Mouse (Mus musculus): ENCODE measurements at regions not wholly inside any gene's neighbourhood (a gene's known extent, or its start where the extent isn't known, plus 50 kb on each side); places are given as distances from the start of the nearest gene placed in this dataset.

DNA sequence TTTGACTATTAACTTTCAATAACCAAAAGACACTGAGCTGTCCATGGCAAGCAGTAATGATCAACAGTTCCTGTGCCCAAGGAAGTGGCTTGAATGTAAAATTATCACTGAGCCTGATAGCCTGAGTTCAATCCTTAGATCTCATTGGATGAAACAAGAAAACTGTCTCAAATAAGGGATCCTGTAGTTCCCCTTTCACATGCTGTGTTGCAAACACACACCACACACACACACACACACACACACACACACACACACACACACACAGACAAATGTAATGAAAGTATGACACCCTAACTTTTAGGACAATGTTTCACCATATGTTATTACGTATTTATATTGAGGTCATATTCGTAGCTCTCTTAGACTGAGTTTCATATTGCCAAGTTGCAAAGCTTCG is 1032.7 kb upstream of the Zeb2 start:
- DNase-seq (ENCODE audit: low spot score): no peak

DNA sequence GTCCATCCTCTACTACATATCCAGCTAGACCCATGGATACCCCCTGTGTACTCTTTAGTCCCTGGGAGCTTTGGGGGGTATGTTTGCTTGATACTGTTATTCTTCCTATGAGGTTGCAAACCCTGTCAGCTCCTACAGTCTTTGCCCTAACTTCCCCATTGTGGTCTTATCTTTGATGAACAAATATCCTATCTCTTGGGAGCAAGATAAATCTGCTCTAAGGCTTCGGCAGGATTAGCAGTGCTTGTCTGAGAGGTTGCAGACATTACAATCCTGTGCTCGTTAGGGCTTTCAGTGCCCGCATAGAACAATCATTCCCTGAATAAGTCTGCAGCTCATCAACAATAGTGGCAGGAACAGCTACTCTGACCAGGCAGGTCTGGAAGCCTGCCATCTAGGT is 1002.7 kb upstream of the Zeb2 start:
- no peak for DNase-seq (ENCODE audit: low spot score)

DNA sequence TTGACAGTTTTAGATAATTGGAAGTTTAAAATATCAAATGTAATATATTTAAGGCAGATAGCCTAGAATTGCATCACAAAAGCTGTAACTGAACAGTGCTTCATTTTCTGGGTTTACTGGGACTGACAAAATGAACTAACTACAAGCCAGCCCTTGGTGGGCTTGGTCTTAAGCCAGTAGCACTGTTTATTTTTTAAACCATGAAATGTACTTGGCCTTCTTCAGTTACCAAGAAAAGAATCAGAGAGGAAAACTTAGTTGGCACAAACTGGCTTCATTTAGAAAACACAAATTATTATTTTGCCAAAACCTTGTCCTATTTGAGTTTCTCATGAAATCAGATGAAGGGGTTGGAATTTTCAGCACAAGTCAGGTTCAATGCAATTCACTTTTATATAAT is 989.8 kb upstream of the Zeb2 start:
- no peak for DNase-seq (ENCODE audit: low spot score)

DNA sequence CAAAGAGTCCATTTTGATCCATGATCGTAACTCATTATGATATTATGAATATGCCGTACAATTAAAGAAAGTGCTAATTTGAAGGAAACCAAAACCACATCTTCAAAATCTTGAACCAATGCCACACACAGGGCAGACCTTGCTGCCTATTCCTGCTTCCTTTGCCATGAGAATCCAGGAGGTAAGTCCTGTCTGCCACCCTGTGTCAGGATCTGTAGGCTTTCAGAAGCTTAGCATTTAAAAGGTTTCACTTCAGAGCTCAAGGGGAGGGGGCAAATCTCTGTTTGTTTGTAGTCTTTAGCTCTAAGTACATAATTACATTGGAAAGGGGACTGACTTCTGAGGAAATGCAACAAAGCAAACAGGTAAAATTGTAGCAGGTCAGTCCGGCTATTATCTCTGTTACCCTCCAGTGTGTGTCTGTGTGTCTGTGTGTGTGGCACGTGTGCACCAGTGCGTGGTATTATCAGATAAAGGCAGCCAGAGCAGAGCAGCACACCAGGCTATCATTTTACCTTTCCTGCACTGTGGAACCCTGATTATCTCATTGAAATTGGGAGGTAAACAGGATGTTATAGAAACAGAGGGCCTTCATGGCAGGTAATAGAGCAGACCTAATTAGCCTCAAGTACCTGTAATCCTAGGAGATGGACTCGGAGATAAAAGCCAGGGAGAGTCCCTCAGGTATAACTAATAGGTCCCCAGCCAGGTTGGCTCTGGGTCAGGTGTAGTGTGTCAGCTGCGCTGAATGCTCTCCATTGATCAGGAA is 948.0 kb upstream of the Zeb2 start:
- no peak for DNase-seq (ENCODE audit: low spot score)

DNA sequence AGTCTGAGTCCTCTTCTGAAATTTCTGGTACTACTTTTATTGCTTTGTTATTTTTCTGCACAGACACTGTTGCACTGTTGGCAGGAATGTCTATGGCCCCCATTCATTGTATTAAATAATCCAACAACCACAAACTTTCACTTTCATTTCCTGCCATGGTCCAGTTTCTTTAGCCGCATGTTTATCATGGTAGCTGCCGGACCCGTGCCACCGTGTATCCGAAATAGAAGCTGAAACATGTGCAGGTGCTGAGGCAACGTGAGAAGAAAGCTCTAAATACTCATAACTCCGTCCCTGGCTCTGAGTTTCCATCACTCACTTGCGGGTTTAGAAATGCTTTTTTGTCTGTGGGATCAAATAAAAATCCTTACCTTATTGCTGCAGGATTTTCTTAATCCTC is 938.5 kb upstream of the Zeb2 start:
- DNase-seq (ENCODE audit: low spot score): no peak

DNA sequence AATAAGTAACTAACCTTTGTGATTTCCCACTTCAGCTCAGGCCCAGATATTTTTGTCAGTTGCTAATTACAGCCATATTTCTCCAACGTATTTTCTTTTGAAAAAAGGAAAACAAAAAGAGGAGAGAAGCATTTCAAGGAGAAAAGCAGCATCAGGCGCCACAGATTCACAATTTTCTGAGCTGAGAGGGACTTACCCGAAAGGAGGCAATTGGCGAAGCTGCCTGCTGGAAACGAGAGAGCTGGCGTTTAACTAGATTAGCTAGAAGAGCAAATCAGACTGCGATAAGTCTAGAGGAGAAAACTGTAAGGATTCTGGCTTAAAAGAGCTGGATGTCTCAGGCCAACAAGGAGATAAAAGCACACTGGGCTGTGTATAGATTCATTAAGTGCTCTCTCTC is 937.7 kb upstream of the Zeb2 start:
- no peak for DNase-seq (ENCODE audit: low spot score)

DNA sequence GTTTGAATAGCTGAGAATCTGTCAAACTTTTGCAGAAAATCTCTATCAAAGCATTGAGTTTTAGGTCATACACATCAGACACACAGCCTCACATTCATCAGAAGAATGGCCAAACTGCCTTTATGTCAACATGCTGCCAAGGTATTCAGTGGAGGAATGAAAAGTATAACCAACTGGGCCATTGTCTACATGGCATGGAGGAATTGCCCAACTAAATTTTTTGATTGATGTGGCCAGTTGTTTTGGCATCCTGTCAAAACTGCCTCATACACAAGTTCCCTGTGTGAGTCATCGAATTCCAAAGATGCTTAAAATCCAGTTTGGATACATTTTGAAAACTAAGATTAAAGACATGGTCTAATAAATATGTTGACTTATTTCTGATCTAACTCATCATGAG is 904.7 kb upstream of the Zeb2 start:
- DNase-seq (ENCODE audit: low spot score): no peak

DNA sequence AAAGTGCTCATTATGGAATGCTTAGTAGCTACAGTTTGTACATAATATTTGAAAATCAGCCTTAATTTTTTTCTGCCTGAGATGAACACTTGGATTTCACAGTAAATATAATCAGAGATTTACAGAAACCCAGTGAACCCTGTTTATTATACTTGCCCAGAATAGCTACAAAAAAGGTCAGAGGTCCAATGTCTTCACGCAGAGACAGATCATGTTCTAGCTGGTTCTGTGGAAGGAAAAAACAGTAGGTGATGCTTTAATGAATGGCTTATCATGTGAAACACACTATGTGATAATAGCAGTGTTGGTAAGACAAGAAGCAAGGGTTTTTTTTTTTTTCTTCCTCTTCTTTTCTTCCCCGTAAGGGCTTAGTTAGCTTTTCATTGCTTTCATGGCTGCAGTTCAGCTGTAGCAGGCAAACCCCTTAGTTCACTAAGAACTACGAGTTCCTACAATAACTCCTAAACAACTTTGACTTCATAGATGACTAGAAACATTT is 896.6 kb upstream of the Zeb2 start:
- DNase-seq (ENCODE audit: low spot score): no peak

DNA sequence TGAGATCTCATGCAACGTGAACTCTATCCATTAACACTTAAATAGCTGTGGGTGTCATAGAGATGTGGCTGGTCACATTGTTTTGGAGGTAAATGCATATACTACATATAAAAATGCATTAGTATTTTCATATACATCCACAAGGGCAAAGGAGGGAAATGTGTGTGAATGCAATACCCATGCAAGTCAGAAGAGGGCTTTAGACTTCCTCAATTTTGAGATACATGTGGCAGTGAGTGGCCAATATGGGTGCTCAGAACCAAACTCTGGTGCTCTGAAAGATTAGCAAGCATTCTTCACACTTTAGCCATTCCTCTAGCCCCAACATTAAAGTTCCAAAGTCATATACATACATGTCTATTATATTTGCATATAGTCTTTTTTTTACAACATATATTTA is 895.5 kb upstream of the Zeb2 start:
- no peak for DNase-seq (ENCODE audit: low spot score)

DNA sequence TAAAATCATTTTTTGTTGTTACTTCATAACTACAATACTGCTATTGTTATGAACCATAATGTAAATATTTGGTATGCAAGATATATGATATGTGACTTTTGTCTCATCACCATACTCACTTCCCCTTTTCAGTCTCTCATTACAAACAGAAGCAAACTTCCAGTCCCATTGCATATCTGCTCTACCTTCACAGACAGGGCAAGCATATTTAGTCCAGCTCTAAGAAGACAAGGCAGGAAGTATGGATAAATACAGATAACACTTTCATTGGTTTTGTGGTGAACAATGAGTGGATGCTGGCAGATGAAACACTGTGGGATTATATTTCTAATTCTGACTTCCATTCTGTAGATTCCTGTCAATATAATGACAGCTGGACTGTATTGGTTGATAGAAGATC is 858.0 kb upstream of the Zeb2 start:
- no peak for DNase-seq (ENCODE audit: low spot score)

DNA sequence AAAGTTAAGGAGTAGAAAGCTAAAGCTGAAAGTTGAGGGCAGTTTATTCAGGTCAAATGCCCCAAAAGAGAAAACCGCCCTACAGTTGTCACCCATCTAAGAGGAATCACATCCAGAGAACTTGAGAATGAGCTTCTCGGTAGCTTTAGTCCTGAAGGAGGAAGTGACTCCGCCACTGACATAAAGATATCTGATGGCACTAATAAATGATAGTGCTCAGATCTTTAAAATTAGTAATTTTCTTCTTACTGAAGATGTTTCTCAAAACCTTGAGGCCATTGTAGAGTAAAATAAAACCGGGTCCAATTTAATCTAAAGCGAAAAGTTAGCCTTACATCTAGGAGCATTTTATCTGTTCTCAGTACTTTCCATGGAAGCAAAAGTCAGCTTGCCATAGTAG is 851.4 kb upstream of the Zeb2 start:
- DNase-seq (ENCODE audit: low spot score): no peak

DNA sequence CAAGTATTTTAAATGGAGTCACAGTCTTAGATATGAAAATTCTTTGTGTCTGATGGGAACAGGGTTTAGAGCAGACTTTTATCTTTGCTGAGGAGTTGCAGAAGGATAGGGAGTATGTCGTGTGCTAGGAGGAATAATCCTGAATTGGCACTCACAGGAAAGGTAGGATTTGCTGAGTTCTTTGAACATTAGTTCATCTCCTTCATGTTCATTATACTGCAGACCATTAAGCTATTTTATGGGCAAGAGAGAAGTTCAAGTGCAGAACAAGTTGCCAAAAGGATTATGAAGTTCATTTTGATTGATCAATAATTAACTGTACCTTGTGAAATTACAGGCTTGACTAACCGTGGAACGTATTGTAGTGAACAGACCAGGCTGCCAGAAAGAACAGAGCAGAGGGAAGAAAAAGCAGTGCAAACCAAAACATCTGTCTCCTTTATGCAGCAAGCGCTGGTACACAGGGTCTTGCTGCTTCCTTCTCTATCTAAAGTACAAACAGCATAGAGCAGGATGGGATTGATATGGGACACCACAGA is 839.7 kb upstream of the Zeb2 start:
- DNase-seq (ENCODE audit: low spot score): no peak

DNA sequence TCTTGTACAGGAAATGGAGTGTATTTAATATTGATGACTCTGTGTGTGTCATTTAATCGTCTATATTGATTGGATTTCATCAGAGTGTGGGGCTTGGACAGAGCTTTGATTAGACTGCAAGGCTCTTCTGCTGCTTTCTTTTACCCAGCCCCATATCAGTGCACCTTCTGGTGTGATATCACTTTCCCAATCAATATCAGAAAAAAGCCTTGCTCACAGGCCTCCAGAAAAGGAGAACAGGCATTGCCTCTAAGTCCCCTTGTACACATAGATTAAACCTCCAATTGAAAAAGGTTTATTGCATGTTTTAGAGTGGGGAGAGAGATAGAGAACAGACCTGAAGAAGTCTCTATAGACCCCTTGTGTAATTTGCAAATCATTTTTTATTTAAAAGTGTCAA is 831.6 kb upstream of the Zeb2 start:
- no peak for DNase-seq (ENCODE audit: low spot score)

DNA sequence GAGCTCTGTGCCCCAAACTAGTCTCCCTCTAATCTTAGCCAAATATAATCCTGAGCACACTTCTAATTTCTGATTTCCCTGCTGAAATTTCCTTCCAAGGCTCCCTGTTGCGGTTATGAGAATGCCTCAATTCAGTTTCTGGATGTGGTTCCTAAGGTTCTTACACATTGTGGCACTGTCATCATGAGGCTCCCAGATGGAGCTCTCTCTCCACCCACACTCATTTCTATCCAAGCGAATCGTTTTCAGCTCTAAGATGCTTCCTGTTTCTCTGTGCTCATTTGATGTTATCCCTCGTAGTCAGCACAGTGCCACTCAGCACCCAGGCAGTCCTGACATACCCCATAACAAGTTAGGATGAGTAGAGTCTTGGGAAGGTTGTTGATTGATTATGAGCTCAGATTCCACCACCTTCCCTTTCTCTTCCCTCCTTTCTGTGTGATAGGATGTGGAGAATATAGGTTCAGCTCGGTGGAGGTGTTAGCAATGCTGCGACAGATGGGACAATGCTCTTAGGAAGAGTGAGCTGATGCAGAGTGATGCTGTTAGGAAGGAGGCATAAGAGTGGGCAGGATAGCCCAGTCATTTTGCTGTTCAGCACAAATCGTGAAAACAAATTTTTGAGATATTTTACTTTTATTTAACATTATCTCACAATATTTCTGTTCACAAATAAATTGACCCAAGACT is 808.7 kb upstream of the Zeb2 start:
- peak; percentile 16 for DNase-seq (ENCODE audit: low spot score)

DNA sequence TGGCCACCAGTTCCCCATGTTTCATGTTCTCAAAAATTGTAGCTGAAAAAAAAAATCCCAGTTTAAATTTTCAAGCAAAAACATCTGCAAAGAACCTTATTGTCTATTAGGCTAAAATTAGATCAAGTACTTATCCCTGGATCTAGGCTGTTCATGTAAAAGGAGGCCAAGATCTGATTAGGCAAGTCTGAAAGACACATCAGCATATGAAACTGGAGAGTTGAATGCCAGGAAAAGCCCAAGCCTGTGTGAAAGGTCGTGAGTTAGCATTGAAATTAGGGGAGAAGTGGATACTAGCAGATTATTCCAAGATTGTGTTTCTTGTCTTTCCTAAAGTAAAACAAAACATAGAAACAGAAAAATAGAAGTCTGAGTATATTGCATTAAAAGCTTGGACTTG is 791.7 kb upstream of the Zeb2 start:
- DNase-seq (ENCODE audit: low spot score): no peak

DNA sequence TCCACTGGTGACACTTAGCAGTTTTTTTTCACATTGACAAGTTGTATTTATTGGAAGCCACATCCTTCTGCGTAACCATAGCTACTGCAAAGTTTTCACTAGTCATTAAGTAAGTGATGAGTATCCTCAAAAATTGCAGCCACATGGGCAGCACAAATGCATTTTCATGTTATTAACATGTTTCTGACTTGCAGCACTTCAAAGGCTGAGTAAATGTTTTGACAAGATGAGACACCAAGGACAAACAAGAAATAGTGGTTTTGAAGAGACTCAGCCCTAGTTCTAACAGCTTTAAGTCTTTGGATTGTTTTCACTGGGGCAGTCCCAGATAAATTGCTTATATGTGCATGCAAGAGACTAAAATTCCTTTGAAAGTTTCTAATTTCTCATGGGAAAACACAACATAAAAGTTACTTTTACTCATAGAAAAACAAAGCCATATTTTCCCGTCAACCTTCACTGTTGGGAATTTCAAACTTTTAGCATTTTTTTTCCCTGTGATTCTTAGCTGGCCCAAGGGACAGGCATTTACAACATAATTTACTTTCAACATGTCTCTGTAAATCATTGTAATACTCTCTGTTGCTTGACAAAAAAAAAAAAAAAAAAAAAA is 787.5 kb upstream of the Zeb2 start:
- DNase-seq (ENCODE audit: low spot score): no peak

DNA sequence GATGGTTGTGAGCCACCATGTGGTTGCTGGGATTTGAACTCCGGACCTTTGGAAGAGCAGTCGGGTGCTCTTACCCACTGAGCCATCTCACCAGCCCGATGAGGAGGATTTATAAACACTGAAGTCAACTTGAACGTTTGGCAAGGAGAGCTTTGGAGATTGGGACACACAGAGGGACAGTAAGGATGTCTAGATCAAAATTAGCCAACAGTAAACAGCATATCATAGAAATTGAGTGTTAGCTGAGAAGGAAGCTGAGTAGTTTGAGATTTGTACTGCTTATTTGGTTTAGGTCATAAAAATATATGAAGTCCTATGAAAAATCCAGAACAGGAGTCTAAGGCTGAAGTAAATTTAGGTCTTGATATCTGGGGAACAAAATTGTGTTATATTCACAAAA is 786.9 kb upstream of the Zeb2 start:
- DNase-seq (ENCODE audit: low spot score): no peak

DNA sequence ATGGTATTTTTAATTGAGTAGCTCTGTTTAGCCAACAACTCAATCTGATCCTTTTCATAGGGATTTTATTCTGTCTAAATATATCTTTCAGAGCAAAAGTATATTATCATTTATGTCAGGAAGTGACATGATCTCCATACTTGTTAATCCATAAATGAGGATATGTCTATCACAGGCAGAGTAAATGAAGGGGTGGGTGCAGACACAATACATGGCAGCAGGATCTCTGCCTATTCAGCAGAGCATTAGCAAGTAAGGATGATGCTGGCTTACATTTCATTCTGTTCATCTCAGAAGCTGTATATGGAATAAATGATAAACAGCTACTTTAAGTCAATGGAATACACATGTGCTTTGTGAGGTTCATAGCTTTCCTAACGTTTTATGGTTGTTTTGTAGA is 786.2 kb upstream of the Zeb2 start:
- DNase-seq (ENCODE audit: low spot score): no peak

DNA sequence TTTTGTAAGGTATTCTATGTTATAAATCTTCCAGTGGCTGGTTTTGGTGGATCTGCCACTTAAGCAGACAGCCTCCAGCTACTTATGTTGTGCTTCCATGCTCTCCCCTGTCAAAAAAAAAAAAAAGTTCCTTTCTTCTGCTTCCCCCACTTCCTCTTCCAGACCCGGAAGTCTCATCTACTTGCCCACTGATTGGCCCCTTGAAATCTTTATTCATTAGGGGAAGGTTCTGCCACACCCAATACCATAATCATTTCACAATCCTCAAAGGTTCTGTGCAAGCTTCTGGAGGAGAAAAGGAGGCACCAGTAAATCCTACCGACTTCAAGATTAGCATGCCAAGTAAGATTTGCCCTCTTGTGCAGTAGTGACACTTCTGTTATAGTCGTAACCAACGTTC is 784.7 kb upstream of the Zeb2 start:
- DNase-seq (ENCODE audit: low spot score): no peak

DNA sequence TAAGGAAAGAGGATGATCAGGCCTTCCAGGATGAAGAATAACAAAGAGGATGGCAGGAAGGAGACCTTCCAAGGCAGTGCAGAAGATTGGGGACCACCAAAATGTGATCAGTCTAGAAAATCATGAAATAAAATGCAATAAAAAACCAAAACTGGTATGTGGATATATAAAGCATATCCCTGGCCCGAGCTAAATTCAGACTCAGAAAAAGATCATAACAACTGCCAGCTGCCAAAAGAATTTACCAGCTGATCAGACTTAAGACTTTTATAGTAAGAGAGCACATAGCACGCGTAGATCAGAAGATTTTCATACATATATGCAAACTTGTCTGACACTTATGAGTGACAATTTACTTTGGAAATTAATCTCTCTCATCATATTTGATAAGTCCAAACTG is 767.5 kb upstream of the Zeb2 start:
- no peak for DNase-seq (ENCODE audit: low spot score)

DNA sequence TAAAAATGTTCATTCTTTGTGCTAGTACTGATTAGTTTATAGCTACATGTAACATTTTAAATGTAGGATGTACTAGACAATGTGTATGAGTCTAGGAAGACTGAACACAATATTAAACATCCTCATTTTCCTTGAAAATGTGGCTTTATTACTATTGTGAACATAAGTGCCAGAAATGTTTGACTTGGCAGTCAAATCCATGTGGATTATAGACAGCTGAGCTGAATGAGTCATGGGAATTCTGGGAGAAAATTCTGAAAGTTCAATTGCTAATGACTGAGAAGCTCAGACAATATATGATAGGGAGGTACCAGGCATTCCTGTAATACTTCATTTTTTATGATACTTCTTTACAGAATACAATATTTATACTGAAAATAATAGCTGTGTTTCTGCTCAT is 761.5 kb upstream of the Zeb2 start:
- no peak for DNase-seq (ENCODE audit: low spot score)

DNA sequence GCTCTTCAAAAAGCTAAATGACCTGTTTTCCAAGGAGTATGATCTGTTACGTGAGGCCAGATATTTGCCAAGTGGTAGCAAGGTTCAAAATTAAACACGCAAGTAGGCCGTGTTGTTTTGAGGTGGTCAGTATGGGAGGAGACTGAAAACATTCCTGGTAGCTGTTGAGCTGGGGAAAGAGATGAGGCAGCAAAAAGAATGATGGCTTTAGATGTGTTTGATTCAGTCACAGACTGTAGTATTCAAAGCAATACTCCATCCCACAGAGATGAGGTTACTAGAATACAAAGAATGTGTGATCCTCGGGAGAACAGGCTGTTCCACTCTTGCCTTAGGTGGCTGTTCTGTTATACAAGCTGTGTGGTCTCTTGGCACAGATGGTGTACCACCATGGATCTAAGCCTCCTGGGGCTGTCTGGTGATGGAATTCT is 742.7 kb upstream of the Zeb2 start:
- DNase-seq (ENCODE audit: low spot score): peak; percentile 36

DNA sequence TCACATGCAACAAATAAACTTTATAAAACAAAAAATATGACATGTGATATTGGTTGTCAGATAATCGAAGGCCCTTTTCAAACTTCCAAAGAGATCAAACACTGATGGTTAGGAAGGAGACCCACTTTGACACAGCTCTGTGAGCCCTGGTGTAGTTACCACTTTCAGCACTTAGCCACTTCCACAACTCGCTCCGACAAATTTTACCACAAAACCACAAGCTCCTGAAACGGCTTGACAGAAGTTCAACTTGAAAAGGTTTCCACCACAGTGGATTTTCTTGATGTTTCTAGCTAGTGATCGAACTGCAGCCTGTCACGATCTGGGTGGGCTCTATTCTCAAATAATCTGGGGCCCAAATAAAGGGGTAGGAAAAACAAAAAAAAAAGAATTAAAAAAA is 742.2 kb upstream of the Zeb2 start:
- no peak for DNase-seq (ENCODE audit: low spot score)
